Mouse (Mus musculus): Measurements from ENCODE around the gene Tmem114.

Tmem114 gene

DNA sequence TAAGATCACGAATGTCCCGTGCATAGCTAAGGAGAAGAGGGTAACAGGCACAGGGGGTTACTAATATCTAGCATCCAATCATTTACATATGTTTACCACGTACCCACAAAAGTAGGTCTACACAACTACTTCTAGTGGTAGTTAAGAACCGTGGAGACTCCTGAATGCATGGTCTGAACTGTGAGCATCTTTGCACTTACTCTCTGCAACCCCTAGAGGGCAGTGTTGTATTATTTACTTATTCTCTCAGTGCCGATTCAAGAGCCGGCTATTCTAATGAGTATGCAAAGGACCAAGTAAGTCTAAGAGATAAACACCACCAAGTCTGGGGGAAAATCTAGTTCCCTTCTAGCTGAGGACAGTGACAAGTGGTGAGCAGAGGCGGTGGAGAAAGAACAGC, 12.7 kb downstream of the Tmem114 start:
- DNase-seq (ENCODE audit: extremely low read depth, insufficient read length, low spot score): peak; percentile 48

DNA sequence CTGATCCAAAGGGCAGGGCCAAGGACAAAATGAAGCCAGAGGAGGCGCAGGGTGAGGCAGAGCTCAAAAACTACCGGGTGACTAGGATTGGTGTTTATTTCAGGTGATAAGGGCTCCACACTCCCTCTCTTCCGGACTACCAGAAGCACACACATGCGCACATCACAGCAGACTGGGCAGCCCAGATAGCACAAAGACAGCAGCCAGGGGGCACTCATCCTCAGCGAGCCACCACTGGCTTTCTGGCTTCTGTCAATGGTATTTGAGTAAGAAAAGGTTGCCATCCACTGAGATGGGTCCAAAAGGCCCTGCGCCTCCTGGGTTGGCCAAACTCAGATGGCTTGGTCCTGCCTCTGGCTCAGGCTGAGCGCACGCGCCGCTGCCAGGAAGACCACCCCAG, 15.7 kb downstream of the Tmem114 start:
- no peak for DNase-seq (ENCODE audit: extremely low read depth, insufficient read length, low spot score)

DNA sequence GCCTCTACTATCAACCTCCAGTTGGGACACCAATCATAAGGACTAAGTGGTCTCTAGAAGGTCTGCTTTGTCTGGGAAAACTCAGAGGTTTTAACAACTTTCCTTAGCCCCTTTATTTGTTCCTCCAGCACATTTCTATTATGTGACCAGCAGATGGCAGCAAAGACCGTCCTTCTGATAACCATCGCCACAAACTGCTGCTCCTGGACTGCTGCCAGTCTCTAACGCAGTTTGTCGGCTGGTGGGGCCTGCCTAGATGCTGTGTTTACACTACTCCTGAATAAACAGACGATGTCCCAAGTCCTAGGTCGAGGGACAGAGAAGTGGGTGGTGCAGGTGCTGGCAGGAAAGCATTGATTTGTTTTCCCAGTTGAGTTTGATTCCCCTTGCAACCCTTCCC, 18.2 kb downstream of the Tmem114 start:
- DNase-seq (ENCODE audit: extremely low read depth, insufficient read length, low spot score): no peak

DNA sequence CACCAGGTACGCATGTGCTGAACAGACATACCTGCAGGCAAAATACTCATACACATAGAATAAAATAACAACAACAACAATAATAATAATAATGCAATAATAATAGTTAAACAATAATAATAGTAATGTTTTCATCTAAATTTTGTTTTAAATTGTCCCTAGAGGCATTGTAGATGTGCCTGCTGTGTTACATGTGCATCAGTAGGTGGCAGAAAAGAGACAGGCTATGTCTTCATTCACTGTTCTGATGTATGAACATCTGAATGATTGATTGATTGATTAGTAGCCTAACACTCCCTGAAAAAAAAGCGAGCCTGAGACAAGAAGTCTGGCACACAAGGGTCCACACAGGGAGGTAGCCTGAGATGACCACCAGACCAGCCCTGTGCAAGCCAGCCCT, 22.3 kb downstream of the Tmem114 start:
- no peak for DNase-seq (ENCODE audit: extremely low read depth, insufficient read length, low spot score)

DNA sequence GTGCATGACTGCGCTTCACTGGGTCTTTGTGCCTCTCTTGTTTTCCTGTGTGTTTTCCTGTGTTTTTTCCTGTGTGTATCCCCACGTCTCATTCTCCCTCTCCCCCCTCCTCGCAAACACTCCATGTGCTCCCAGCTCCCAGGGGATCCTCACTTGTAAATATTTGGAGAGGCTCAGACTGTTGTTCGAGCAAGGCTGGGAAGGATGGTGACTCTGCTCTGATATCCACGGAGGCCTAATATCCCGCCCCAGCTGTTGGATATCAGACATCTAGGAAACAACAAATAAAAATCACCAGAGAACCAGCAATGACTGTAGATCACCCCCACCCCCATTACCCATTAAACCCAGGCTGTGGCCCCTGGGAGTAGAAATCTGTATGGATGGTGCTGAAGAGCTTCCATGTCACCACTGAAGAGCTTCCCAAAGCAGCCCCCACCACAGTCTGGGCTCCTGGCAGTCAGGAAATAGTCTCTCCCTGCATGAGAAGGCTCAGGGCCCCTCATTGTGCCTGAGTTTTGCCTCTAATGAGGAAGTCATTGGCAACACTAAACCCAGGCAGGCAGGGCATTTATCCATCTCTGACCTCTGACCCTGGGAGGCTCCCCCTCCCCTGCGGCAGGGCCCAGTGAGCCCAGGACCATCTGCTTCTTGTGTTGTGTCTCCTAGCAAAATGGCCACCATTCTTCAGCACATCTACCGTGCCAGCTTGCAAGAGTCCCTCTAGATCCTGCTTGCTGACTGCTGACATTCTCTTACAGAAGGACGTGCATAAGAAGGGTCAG, 23.6 kb downstream of the Tmem114 start:
- DNase-seq (ENCODE audit: extremely low read depth, insufficient read length, low spot score): no peak

DNA sequence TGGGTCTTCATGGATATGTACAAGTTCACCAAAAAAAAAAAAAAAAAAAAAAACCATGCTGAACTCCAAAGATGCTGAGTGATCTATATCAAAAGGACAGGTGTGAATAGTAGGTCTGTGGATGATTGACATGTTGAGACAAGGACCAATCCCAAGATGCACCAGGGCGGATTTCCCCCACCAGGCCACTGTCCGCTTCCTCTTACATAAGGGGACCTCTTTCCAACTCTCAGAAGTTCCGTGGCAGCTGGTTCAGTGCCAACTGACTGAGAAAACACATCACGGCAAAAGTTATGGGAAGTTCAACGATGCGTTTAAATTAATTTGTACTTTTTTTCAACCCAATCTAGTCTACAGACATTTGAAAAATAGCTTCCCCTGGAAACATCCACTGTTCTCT, 25.1 kb downstream of the Tmem114 start:
- DNase-seq (ENCODE audit: extremely low read depth, insufficient read length, low spot score): no peak

DNA sequence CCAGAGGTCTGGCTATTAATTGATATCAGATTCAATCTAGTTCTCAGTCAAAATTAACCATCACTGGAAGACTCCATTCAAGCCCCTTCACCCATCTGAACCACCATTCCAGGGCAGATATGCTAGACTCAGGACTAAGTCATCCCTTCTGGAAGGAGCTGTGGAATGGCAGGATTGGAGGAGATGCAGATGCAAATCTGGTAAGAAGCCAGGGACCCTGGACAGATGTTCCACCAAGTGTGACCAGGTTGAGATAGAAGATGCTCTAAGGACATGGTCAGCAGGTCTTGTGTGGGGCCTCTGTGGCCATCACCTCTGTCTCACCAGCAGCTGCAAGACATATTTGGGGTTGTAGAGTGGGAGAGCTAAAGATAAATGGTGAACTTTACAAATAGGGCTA, 30.0 kb downstream of the Tmem114 start:
- DNase-seq (ENCODE audit: extremely low read depth, insufficient read length, low spot score): no peak

DNA sequence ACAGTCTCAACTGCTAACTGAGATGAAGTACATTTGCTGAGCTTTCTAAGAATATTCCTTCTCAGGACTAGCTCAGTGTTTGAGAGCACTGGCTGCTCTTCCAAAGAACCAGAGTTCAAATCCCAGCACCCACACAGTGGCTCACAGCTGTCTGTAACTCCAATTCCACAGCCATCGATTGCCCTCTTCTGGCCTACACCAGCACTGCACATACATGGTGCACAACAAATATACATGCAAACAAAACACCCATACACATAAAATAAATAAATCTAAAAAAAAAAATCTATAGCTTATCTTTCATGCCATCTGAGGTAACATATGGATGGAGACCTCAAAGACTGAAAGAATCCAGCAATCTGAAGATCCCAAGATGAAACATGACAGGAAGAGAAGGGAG, 36.4 kb downstream of the Tmem114 start:
- DNase-seq (ENCODE audit: extremely low read depth, insufficient read length, low spot score): no peak

DNA sequence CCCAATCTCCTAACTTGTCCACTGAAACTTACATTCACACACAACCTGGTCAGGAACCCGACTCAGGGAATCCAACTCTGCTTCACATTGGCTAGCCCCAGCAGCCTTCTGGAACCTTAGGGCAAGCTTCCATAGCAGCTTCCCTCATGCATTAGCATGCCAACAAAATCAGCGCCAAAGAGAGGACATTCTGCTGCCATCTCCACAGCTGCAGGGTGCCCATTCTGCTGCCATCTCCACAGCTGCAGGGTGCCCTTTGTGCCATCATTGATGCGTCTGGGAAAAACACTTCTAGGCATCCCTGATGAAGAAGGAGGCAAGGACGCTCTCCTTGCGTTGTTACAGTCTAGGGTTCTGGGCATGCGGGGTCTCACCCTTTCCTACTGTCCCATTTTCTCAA, 38.5 kb downstream of the Tmem114 start:
- no peak for DNase-seq (ENCODE audit: extremely low read depth, insufficient read length, low spot score)

DNA sequence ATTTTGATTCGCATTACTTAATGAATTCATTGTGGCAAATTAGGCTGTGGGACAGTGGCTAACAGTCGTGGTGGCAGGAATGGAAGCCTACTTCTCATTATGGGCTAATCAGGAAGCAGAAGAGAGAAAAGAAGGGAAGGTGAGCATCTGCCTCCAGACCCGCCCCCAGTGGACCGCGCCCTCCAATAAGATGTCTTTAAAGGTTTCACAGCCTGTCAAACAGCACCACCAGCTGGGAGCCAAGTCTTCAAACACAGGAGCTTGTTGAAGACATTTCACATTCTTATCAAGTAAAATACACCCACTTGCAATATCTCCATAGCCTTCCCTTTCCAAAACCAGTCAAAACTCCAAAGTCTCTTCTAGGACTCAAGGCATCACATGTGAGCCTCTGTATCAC, 39.3 kb downstream of the Tmem114 start:
- no peak for DNase-seq (ENCODE audit: extremely low read depth, insufficient read length, low spot score)

DNA sequence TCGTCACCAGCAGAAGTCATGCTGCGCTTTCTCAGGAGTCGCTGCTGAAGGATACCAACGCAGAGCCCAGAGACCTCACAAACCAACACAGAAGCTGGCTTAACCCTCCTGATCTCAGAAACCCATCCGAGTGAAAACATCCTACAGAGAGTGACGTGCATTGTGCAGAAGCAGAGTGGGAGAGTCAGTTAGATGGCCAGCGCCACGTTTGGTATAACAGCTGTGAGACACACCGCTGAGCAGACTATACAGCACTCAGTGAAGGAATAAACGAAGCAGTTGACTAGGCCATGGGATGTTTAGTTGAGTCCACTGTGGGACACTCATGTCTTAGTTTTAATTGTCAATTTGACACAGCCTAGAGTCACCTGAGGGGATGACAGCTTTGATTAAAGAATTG, 40.2 kb downstream of the Tmem114 start:
- DNase-seq (ENCODE audit: extremely low read depth, insufficient read length, low spot score): no peak

DNA sequence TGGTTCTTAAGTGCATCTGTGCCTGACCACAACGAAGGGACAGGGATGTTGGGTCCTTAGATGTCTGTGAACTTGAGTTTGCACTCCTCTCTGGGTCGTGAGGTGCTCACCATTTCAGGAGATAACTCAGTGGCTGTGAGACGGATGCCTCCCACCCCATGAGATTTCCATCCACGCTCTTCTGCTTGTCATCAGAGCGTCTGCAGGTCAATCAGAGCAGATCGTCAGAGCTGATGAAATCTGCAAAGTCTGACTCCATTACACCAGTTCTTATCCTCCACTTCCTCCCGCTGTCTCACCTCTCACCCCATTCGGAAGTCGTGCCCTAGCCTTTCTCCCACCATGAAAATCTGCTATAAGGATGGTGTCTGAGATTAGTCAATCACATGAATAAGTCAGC, 41.5 kb downstream of the Tmem114 start:
- DNase-seq (ENCODE audit: extremely low read depth, insufficient read length, low spot score): no peak

DNA sequence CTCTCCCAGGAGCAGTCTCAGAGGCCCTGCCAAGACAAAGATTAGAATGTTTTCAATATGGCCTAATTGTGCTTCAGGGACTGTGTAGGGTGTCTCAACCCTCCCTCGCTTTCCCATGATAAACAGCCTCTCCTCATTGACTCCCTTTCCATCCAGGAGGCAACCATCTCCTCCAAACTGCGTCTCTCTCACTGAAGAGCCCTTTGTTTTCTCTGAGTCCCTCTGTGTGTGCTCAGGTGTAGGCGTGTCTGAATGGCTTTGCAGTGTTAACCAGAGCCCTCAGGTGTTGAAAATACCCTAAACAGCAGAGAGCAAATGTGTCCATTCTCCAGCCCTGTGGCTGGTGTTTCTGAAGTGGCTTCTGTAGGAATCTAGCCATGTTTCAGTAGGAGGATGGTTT, 61.9 kb downstream of the Tmem114 start:
- no peak for DNase-seq (ENCODE audit: extremely low read depth, insufficient read length, low spot score)
